Comparison of ENCODE assay signal across 8 mouse cellular contexts in the genomic region with DNA sequence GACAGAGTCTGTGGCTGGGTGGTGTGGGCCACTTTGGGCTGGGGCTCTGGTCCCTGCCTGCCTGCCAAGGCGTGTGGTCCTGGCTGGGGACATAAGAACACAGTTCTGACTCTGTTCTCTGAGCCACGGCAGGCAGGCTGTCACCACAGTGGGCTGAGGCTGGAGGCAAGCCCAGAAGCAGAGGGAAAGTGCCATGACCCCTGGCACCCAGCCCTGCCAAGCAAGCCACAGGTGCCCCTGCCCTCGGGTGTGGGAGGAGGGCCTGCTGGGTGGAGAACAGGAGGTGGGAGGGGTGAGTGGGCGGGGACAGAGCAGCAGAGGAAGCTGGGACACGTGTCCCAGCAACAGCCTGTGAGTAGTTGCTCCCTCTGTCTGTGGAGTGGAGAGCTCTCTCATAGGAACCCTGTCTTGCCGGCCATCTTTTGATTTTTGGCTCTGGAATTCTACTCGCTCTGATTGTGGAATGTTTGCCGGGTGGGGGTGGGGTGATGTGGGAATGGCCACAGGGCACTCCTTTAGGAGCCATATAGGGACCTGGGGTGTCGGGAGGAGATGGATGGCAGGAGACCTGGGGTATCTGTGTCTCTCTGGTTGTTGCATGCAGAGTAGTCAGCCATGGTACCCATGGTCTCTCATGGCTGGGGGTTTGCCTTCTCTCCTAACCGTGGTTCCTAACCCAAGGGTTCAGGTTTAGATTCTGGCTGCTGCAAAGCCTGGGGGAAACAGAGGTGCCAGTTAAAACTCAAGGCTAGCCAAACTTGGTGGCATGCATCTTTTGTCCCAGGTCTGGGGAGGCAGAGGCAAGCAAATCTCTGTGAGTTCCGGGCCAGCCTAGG.
DNase-seq lines count a peak whose midpoint lies in the region; ATAC-seq lines count a peak whose summit lies in the region.

No protein-coding gene starts in this region.

- H3K27me3 ChIP-seq in megakaryocyte, embryonic 14.5 days (replicated peaks): no peaks in the 10 kb centered on the region

- H3K4me3 ChIP-seq in megakaryocyte, embryonic 14.5 days (replicated peaks): peak overlapping the region; percentile 93

- ATAC-seq in common myeloid progenitor, adult 5-6 weeks (replicated peaks; ENCODE audit: low read depth, poor library complexity, severe bottlenecking): peak; percentile 61

- peak; percentile 93 for DNase-seq in ZHBTc4 (ENCODE audit: low read depth, low spot score)
- DNase-seq in gastrocnemius, adult 8-10 months (ENCODE audit: low spot score in 2 of 2): peak; percentile 84 to 90
- DNase-seq in induced T-regulatory cell, adult 2 months (ENCODE audit: low read depth): peak; percentile 82
- DNase-seq in left cerebral cortex, adult 8-10 months (ENCODE audit: low spot score in 2 of 2): peak; percentile 46 to 91
- DNase-seq in right cerebral cortex, postnatal 10 days (ENCODE audit: low spot score in 2 of 2): peak; percentile 90
- peak; percentile 70 for DNase-seq in urinary bladder, postnatal 25 days (ENCODE audit: low spot score)

- no peaks in the 10 kb centered on the region for H3K36me3 ChIP-seq in megakaryocyte, embryonic 14.5 days (replicated peaks; ENCODE audit: low read length)

- peaks cover 100% of the 10 kb centered on the region for H3K4me1 ChIP-seq in megakaryocyte, embryonic 14.5 days

- H3K9me3 ChIP-seq in megakaryocyte, embryonic 14.5 days: no peaks in the 10 kb centered on the region

Comparison
In these comparisons a context has a peak if more than half of its experiments do, and no peak if none do; other contexts are left out.
1. Peak in every context shown above with its lines: DNase-seq, ATAC-seq and H3K4me3 ChIP-seq.